Mouse (Mus musculus): ENCODE data around the gene Gm5591. TPM values are rescaled to one million over a fixed set of nuclear protein-coding genes. Genes with fewer than 3 reads are reported as not detected.
"Not testable (repeated sequence)": the region's sequence is repeated elsewhere in the genome, so short reads cannot be mapped to it uniquely, and the experiment has no call there.

Gene Gm5591
- polyA plus RNA-seq (2016; fragmentation: Nextera tagmentation; extraction: Ambion mirVana) = not detected in 2 replicates

DNA sequence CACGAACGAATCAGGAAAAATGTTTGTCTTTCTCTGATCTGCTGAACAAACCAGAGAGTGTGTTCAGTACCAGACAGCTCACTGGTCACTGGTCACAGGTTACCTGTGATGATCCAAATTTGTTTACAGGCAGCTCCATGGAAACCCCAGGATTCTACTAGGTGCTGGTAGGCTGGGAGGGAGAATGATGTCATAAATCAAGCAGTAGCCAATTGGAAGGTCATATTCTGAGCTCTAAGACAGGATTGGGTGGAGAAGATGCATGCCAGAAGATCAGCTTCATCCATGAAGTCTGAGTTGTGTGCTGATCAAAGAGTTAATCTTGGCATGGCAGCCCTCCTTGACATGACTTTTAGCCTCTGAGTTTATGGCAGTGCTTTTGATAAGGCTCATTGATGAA lies at the start of gene Gm5591:
Gene Gm5591, minus strand, starts transcription at position 101 of the 400 bp plus-strand sequence.
- not testable (repeated sequence) for H3K27ac ChIP-seq; H3K4me3 ChIP-seq; H3K4me2 ChIP-seq (replicated peaks); H3K36me3 ChIP-seq; H3K4me1 ChIP-seq; H3K9me3 ChIP-seq (replicated peaks); H3K27me3 ChIP-seq; ATAC-seq (ENCODE audit: low FRiP score); H3K9ac ChIP-seq
- 61% methylated on average over 2 of the region's 2 CpGs for WGBS

DNA sequence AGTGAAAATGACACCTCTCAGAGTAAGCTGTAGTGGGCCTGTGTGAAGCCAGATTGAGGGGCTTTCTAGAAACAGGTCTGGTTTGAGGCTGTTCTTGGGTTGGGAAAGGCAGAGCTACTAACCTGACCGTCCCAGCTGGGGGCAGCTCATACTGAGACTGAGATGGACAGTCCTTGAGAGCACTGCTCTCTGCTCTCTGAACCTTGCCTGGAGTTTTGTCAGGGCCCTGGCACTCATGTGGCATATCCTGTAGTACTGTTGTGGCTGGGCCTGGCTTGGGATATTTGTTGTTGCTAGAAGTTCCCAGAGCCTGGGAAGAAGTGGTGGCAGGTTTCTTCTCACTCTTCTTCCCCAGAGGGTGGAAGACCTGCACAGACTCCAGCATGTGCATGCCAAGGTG lies 39.5 kb downstream of the Gm5591 start:
- not testable (repeated sequence) for H3K4me3 ChIP-seq; H3K27me3 ChIP-seq; H3K36me3 ChIP-seq; H3K9ac ChIP-seq; H3K4me2 ChIP-seq (replicated peaks); H3K4me1 ChIP-seq; H3K9me3 ChIP-seq (replicated peaks); ATAC-seq (ENCODE audit: low FRiP score); H3K27ac ChIP-seq
- WGBS = 89% methylated on average over 1 of the region's 1 CpGs
